Mouse (Mus musculus): ENCODE data around the gene Gtf2f2. TPM values are rescaled to one million over a fixed set of nuclear protein-coding genes. Genes with fewer than 3 reads are reported as not detected.
"Not testable (repeated sequence)": the region's sequence is repeated elsewhere in the genome, so short reads cannot be mapped to it uniquely, and the experiment has no call there.

The Gtf2f2 gene
- total RNA-seq, 2 experiments from 2014 or later = 42.7 to 97.1 TPM

- ATAC-seq (replicated peaks; ENCODE audit: low FRiP score, low TSS enrichment, poor library complexity, severe bottlenecking) = no peak
Observed at GRCm38 (mm10) chr14:75871111-75871510, 139.6 kb downstream of the Gtf2f2 start.

GRCm38 (mm10) chr14:75870631-75871030 lies 140.0 kb downstream of the Gtf2f2 start:
- ATAC-seq (replicated peaks; ENCODE audit: low FRiP score, low TSS enrichment, poor library complexity, severe bottlenecking) = peak; percentile 66; the same call in 1 of the 2 replicates

- ATAC-seq (replicated peaks; ENCODE audit: low FRiP score, low TSS enrichment, poor library complexity, severe bottlenecking) = no peak
Observed at GRCm38 (mm10) chr14:75869769-75870363, 140.8 kb downstream of the Gtf2f2 start.

- not testable (repeated sequence) for ATAC-seq (replicated peaks; ENCODE audit: low FRiP score, low TSS enrichment, poor library complexity, severe bottlenecking)
Observed at GRCm38 (mm10) chr14:75868028-75868427, 142.6 kb downstream of the Gtf2f2 start.

GRCm38 (mm10) chr14:75866706-75867333 lies 143.8 kb downstream of the Gtf2f2 start:
- ATAC-seq (replicated peaks; ENCODE audit: low FRiP score, low TSS enrichment, poor library complexity, severe bottlenecking) = no peak

- no peak for ATAC-seq (replicated peaks; ENCODE audit: low FRiP score, low TSS enrichment, poor library complexity, severe bottlenecking)
Observed at GRCm38 (mm10) chr14:75863549-75864409, 146.9 kb downstream of the Gtf2f2 start.

- ATAC-seq (replicated peaks; ENCODE audit: low FRiP score, low TSS enrichment, poor library complexity, severe bottlenecking) = no peak
Observed at GRCm38 (mm10) chr14:75862701-75863100, 148.0 kb downstream of the Gtf2f2 start.

GRCm38 (mm10) chr14:75859619-75860018 lies 151.0 kb downstream of the Gtf2f2 start:
- no peak for ATAC-seq (replicated peaks; ENCODE audit: low FRiP score, low TSS enrichment, poor library complexity, severe bottlenecking)

GRCm38 (mm10) chr14:75858181-75858580 lies 152.5 kb downstream of the Gtf2f2 start:
- ATAC-seq (replicated peaks; ENCODE audit: low FRiP score, low TSS enrichment, poor library complexity, severe bottlenecking) = no peak

GRCm38 (mm10) chr14:75855263-75855992 lies 155.2 kb downstream of the Gtf2f2 start:
- ATAC-seq (replicated peaks; ENCODE audit: low FRiP score, low TSS enrichment, poor library complexity, severe bottlenecking) = no peak

GRCm38 (mm10) chr14:75852016-75852415 lies 158.6 kb downstream of the Gtf2f2 start:
- no peak for ATAC-seq (replicated peaks; ENCODE audit: low FRiP score, low TSS enrichment, poor library complexity, severe bottlenecking)

GRCm38 (mm10) chr14:75850819-75851218 lies 159.8 kb downstream of the Gtf2f2 start:
- no peak for ATAC-seq (replicated peaks; ENCODE audit: low FRiP score, low TSS enrichment, poor library complexity, severe bottlenecking)

- ATAC-seq (replicated peaks; ENCODE audit: low FRiP score, low TSS enrichment, poor library complexity, severe bottlenecking) = no peak
Observed at GRCm38 (mm10) chr14:75849842-75850568, 160.7 kb downstream of the Gtf2f2 start.

- ATAC-seq (replicated peaks; ENCODE audit: low FRiP score, low TSS enrichment, poor library complexity, severe bottlenecking) = no peak
Observed at GRCm38 (mm10) chr14:75849236-75849635, 161.4 kb downstream of the Gtf2f2 start.

- no peak for ATAC-seq (replicated peaks; ENCODE audit: low FRiP score, low TSS enrichment, poor library complexity, severe bottlenecking)
Observed at GRCm38 (mm10) chr14:75848482-75848881, 162.2 kb downstream of the Gtf2f2 start.

GRCm38 (mm10) chr14:75847669-75848068 lies 163.0 kb downstream of the Gtf2f2 start:
- no peak for ATAC-seq (replicated peaks; ENCODE audit: low FRiP score, low TSS enrichment, poor library complexity, severe bottlenecking)
